Comparison of ENCODE assay signal across 10 mouse cellular contexts in the genomic region with DNA sequence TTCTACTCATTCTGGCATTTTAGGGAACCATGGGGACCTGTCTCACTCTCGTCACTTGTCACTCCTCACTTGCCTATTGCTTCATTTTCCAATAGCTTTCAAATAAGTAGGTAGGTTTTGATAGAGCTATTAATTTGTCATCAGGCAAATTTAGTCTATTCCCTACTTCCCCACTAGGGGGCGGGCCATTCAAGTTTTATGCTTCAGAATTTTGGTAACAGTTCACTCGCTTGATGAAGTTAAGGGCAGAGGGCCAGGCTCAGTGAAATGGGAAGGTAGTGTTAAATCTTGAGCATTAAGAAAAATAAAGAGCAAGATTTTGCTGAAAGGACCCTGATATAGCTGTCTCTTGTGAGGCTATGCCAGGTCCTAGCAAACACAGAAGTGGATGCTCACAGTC.
DNase-seq lines count a peak whose midpoint lies in the region; ATAC-seq and TF ChIP-seq lines count a peak whose summit lies in the region.
"Had no signal": no experiment of that assay in that cellular context is flagged by ENCODE, and none has a peak within 500 bp of the region (broad histone marks: within the 10 kb centered on the region; RNA-seq: fewer than 3 reads in every experiment).

No protein-coding gene starts in this region.

- no peak for TF ChIP-seq POLR2A in heart, adult 2 months (IDR thresholded peaks at IDR 0.05; ENCODE audit: insufficient read depth, low read depth, low read length)

- no peaks in the 10 kb centered on the region for H3K9me3 ChIP-seq in heart, embryonic 11.5 days (replicated peaks; ENCODE audit: control insufficient read depth, low read length)
- H3K9me3 ChIP-seq in limb, embryonic 11.5 days (ENCODE audit: control insufficient read depth, low read length) = no peaks in the 10 kb centered on the region
- H3K9me3 ChIP-seq: G1E; limb, embryonic 15.5 days had no signal

- H3K4me2 ChIP-seq in heart, embryonic 11.5 days = no peak overlapping the region
- no peak overlapping the region for H3K4me2 ChIP-seq in limb, embryonic 11.5 days (ENCODE audit: low read depth, severe bottlenecking)
- H3K4me2 ChIP-seq: limb, embryonic 15.5 days had no signal

- peak; percentile 78 for TF ChIP-seq CTCF in heart, adult 2 months (IDR thresholded peaks at IDR 0.05)

- H3K27me3 ChIP-seq in heart, adult 2 months (ENCODE audit: control insufficient read depth, insufficient read depth, low read length) = no peaks in the 10 kb centered on the region
- no peaks in the 10 kb centered on the region for H3K27me3 ChIP-seq in heart, embryonic 11.5 days (ENCODE audit: control insufficient read depth, insufficient read depth, low read length)
- H3K27me3 ChIP-seq in limb, embryonic 11.5 days (ENCODE audit: control insufficient read depth, insufficient read depth, low read length) = no peaks in the 10 kb centered on the region
- H3K27me3 ChIP-seq: limb, embryonic 15.5 days had no signal

- H3K9ac ChIP-seq in heart, adult 2 months (ENCODE audit: low read depth, low read length) = no peak overlapping the region
- no peak overlapping the region for H3K9ac ChIP-seq in heart, embryonic 11.5 days (ENCODE audit: low read depth, low read length)
- no peak overlapping the region for H3K9ac ChIP-seq in limb, embryonic 11.5 days (ENCODE audit: low read length)
- H3K9ac ChIP-seq: limb, embryonic 15.5 days had no signal

- H3K4me1 ChIP-seq in heart, adult 2 months (ENCODE audit: control insufficient read depth, insufficient read depth, low read length) = no peaks in the 10 kb centered on the region
- no peaks in the 10 kb centered on the region for H3K4me1 ChIP-seq in heart, embryonic 11.5 days (ENCODE audit: control insufficient read depth, insufficient read depth, low read length)
- no peaks in the 10 kb centered on the region for H3K4me1 ChIP-seq in limb, embryonic 11.5 days (ENCODE audit: control insufficient read depth, insufficient read depth, low read length)
- H3K4me1 ChIP-seq: limb, embryonic 15.5 days had no signal

- no peaks in the 10 kb centered on the region for H3K79me2 ChIP-seq in heart, adult 2 months (replicated peaks; ENCODE audit: control insufficient read depth, insufficient read depth, low read length)

- DNase-seq in heart, adult 2 months = peak in 1 of 2 experiments; percentile 20
- peak; percentile 17 to 41 for DNase-seq in urinary bladder, postnatal 36 days (ENCODE audit: low spot score in 2 of 2)
- no peak for DNase-seq in urinary bladder, postnatal 10 days (ENCODE audit: low spot score)
- peak; percentile 30 for DNase-seq in embryo, embryonic 11.5 days (ENCODE audit: low read depth, low spot score)
- DNase-seq in kidney, adult 9 months = peak; percentile 61
- DNase-seq in limb, embryonic 11.5 days (ENCODE audit: low spot score) = peak; percentile 72
- peak; percentile 77 for DNase-seq in right cerebral cortex, postnatal 4 days

- no peak for TF ChIP-seq EP300 in heart, adult 2 months (IDR thresholded peaks at IDR 0.05; ENCODE audit: insufficient read depth, low read depth, low read length)

- H3K27ac ChIP-seq in heart, adult 2 months = no peak overlapping the region
- H3K27ac ChIP-seq in heart, embryonic 11.5 days (ENCODE audit: low read depth, low read length) = no peak overlapping the region
- H3K27ac ChIP-seq in limb, embryonic 11.5 days (replicated peaks; ENCODE audit: low read depth, low read length) = no peak overlapping the region
- H3K27ac ChIP-seq: limb, embryonic 15.5 days had no signal

- H3K36me3 ChIP-seq in heart, adult 2 months (ENCODE audit: control insufficient read depth, insufficient read depth, low read length) = no peaks in the 10 kb centered on the region
- no peaks in the 10 kb centered on the region for H3K36me3 ChIP-seq in heart, embryonic 11.5 days (ENCODE audit: control insufficient read depth, insufficient read depth, low read length)
- no peaks in the 10 kb centered on the region for H3K36me3 ChIP-seq in limb, embryonic 11.5 days (ENCODE audit: control insufficient read depth, insufficient read depth, low read length)
- H3K36me3 ChIP-seq: G1E; limb, embryonic 15.5 days had no signal

- intact Hi-C loops in heart, adult 2 months (cut with DNase I) = no loop called here

- no peak for ATAC-seq in heart, embryonic 11.5 days (replicated peaks; ENCODE audit: insufficient number of reproducible peaks, low FRiP score, low TSS enrichment)
- no peak for ATAC-seq in limb, embryonic 11.5 days (ENCODE audit: insufficient number of reproducible peaks, low FRiP score, low TSS enrichment, low read depth)

- H3K4me3 ChIP-seq in heart, adult 2 months = no peak overlapping the region
- H3K4me3 ChIP-seq in heart, embryonic 11.5 days (ENCODE audit: low read depth, low read length) = no peak overlapping the region
- H3K4me3 ChIP-seq in limb, embryonic 11.5 days (ENCODE audit: low read depth, low read length) = no peak overlapping the region
- H3K4me3 ChIP-seq: limb, embryonic 15.5 days had no signal

- 8% methylated on average over 3 of the region's 3 CpGs for WGBS in heart, adult 2 months
- WGBS in heart, embryonic 11.5 days (ENCODE audit: insufficient replicate concordance) = 11% methylated on average over 3 of the region's 3 CpGs
- WGBS in limb, embryonic 11.5 days = 19% methylated on average over 3 of the region's 3 CpGs
